Mouse (Mus musculus) megakaryocyte, embryonic 14.5 days (primary cell): ENCODE results near the gene Smad9. TPM values are rescaled to one million over a fixed set of nuclear protein-coding genes. Genes with fewer than 3 reads are reported as not detected.

Experiments
- H3K27me3 ChIP-seq: replicated peaks from 2 replicates; pipeline ENCODE3; 2012; ENCODE audit warnings: inconsistent platforms
- H3K36me3 ChIP-seq: replicated peaks from 2 replicates; pipeline ENCODE3; 2012; ENCODE audit warnings: low read length, inconsistent platforms, mixed read lengths
- H3K4me1 ChIP-seq: 2 replicates; pipeline ENCODE4 v1.6.1; 2012; ENCODE audit warnings: inconsistent platforms
- H3K4me3 ChIP-seq: replicated peaks from 2 replicates; pipeline ENCODE3; 2012; ENCODE audit warnings: moderate library complexity, mild to moderate bottlenecking, inconsistent platforms
- H3K9me3 ChIP-seq: 2 replicates; pipeline ENCODE4 v1.6.1; 2012; ENCODE audit warnings: inconsistent platforms
- FLI1 ChIP-seq: IDR thresholded peaks from 2 replicates; pipeline ENCODE4 v1.6.1; 2012; ENCODE audit warnings: low read length, inconsistent platforms, mixed read lengths
- GATA1 ChIP-seq: IDR thresholded peaks from 3 replicates; pipeline ENCODE4 v1.6.1; 2012; ENCODE audit warnings: mixed read lengths, low read length, inconsistent platforms, borderline replicate concordance
- polyA plus RNA-seq: library from polyadenylated mRNA; stranded (reverse); fragments of >175 nt; gene quantifications from 2 replicates; pipeline ENCODE4 v1.2.3, GENCODE M21; 2012; ENCODE audit warnings: low replicate concordance; ENCODE audit not compliant: insufficient read depth

Gene Smad9
- polyA plus RNA-seq, 1 experiment: not detected

- H3K4me1 ChIP-seq: peaks cover 44% of the 10 kb centered on the region
These were observed 23.7 kb upstream of the Smad9 start for GRCm38 (mm10) chr3:54731626-54732150.

GRCm38 (mm10) chr3:54732371-54732770, 23.0 kb upstream of the Smad9 start:
- TF ChIP-seq FLI1 (no peak), GATA1 (no peak)
- Histone ChIP-seq H3K9me3 (no peaks in the 10 kb centered on the region), H3K4me3 (no peak overlapping the region), H3K4me1 (peaks cover 39% of the 10 kb centered on the region), H3K36me3 (peaks cover 63% of the 10 kb centered on the region), H3K27me3 (no peaks in the 10 kb centered on the region)

More at GRCm38 (mm10) chr3:54731626-54732150, 23.7 kb upstream of the Smad9 start:
- H3K4me3 ChIP-seq: no peak overlapping the region
- TF ChIP-seq GATA1 (no peak), FLI1 (no peak)
- H3K27me3 ChIP-seq: no peaks in the 10 kb centered on the region
- H3K9me3 ChIP-seq: no peaks in the 10 kb centered on the region
- peaks cover 68% of the 10 kb centered on the region for H3K36me3 ChIP-seq

GRCm38 (mm10) chr3:54734411-54735246, 20.8 kb upstream of the Smad9 start:
- Histone ChIP-seq H3K4me1 (peaks cover 46% of the 10 kb centered on the region), H3K4me3 (peak overlapping the region; percentile 96), H3K27me3 (no peaks in the 10 kb centered on the region), H3K9me3 (no peaks in the 10 kb centered on the region), H3K36me3 (peaks cover 63% of the 10 kb centered on the region)
- TF ChIP-seq GATA1 (no peak), FLI1 (no peak)

- Histone ChIP-seq H3K36me3 (peaks cover 59% of the 10 kb centered on the region), H3K9me3 (no peaks in the 10 kb centered on the region), H3K27me3 (no peaks in the 10 kb centered on the region)
These were observed 19.9 kb upstream of the Smad9 start, which contains the start of the genes Exosc8 and Alg5 for GRCm38 (mm10) chr3:54735247-54736046. Gene Exosc8 (minus strand): TSS chr3:54735393. Gene Alg5 (plus strand): TSS chr3:54735539.

GRCm38 (mm10) chr3:54736101-54736927, 19.1 kb upstream of the Smad9 start:
- Histone ChIP-seq H3K4me3 (peak overlapping the region; percentile 96), H3K27me3 (no peaks in the 10 kb centered on the region), H3K4me1 (peaks cover 46% of the 10 kb centered on the region), H3K36me3 (peaks cover 59% of the 10 kb centered on the region), H3K9me3 (no peaks in the 10 kb centered on the region)
- TF ChIP-seq GATA1 (no peak), FLI1 (no peak)

More at GRCm38 (mm10) chr3:54735247-54736046, 19.9 kb upstream of the Smad9 start, which contains the start of the genes Exosc8 and Alg5:
- TF ChIP-seq GATA1: no peak
- no peak for TF ChIP-seq FLI1
- Histone ChIP-seq H3K4me1 (peaks cover 46% of the 10 kb centered on the region), H3K4me3 (peak within 1 kb of the TSS; percentile 96)

- Histone ChIP-seq H3K9me3 (no peaks in the 10 kb centered on the region), H3K36me3 (peaks cover 59% of the 10 kb centered on the region), H3K4me1 (peaks cover 42% of the 10 kb centered on the region), H3K27me3 (no peaks in the 10 kb centered on the region), H3K4me3 (no peak overlapping the region)
- TF ChIP-seq FLI1: no peak
- no peak for TF ChIP-seq GATA1
These were observed 18.1 kb upstream of the Smad9 start for GRCm38 (mm10) chr3:54737317-54737716.

- no peak for TF ChIP-seq GATA1
- TF ChIP-seq FLI1: no peak
- Histone ChIP-seq H3K4me3 (no peak overlapping the region), H3K36me3 (peaks cover 94% of the 10 kb centered on the region), H3K9me3 (no peaks in the 10 kb centered on the region), H3K4me1 (peaks cover 17% of the 10 kb centered on the region), H3K27me3 (no peaks in the 10 kb centered on the region)
These were observed 13.4 kb upstream of the Smad9 start for GRCm38 (mm10) chr3:54741965-54742364.

- Histone ChIP-seq H3K9me3 (peaks cover 8% of the 10 kb centered on the region), H3K36me3 (peaks cover 100% of the 10 kb centered on the region), H3K4me3 (no peak overlapping the region), H3K27me3 (no peaks in the 10 kb centered on the region), H3K4me1 (no peaks in the 10 kb centered on the region)
- no peak for TF ChIP-seq FLI1
- no peak for TF ChIP-seq GATA1
These were observed 9.6 kb upstream of the Smad9 start for GRCm38 (mm10) chr3:54745799-54746198.

- H3K36me3 ChIP-seq: peaks cover 38% of the 10 kb centered on the region
- H3K27me3 ChIP-seq: peaks cover 43% of the 10 kb centered on the region
- H3K4me1 ChIP-seq: peaks cover 15% of the 10 kb centered on the region
- H3K4me3 ChIP-seq: no peak overlapping the region
- TF ChIP-seq GATA1: no peak
- no peak for TF ChIP-seq FLI1
- peaks cover 15% of the 10 kb centered on the region for H3K9me3 ChIP-seq
These were observed 2.0 kb upstream of the Smad9 start for GRCm38 (mm10) chr3:54753411-54753810.
